Mouse (Mus musculus) neural tube, embryonic 11.5 days (tissue): Measurements from ENCODE around the gene Mob2. TPM values are rescaled to one million over a fixed set of nuclear protein-coding genes. Genes with fewer than 3 reads are reported as not detected.
A peak's percentile ranks its signal among the peaks of the same experiment; 100 is the strongest.

Source experiments
- ATAC-seq: fragments of 200-750 bp; cut with Nextera tagmentation; 2 replicates; pipeline ENCODE4 v1.8.0; 2017; ENCODE audit warnings: moderate number of reproducible peaks, mild to moderate bottlenecking, moderate TSS enrichment, moderate library complexity; ENCODE audit not compliant: insufficient read depth, low FRiP score, low TSS enrichment
- DNase-seq: peaks from one replicate; pipeline ENCODE4 v3.0.0-alpha.2; 2015; ENCODE audit warnings: low spot score
- H3K27ac ChIP-seq: fragments of 300-500 bp; sonication (generic); 2 replicates; pipeline ENCODE4 v1.5.1; 2014; ENCODE audit warnings: low read depth, mild to moderate bottlenecking, low read length
- H3K27me3 ChIP-seq: fragments of 300-500 bp; sonication (generic); 2 replicates; pipeline ENCODE4 v1.6.1; 2014; ENCODE audit warnings: mild to moderate bottlenecking, low read length, mixed read lengths; ENCODE audit not compliant: control insufficient read depth, insufficient read depth
- H3K36me3 ChIP-seq: fragments of 300-500 bp; sonication (generic); 2 replicates; pipeline ENCODE4 v1.6.1; 2014; ENCODE audit warnings: mild to moderate bottlenecking, low read length, moderate library complexity, mixed read lengths; ENCODE audit not compliant: control insufficient read depth, insufficient read depth
- H3K4me1 ChIP-seq: fragments of 300-500 bp; sonication (generic); 2 replicates; pipeline ENCODE4 v1.6.1; 2014; ENCODE audit warnings: low read length, mixed read lengths; ENCODE audit not compliant: control insufficient read depth, insufficient read depth
- H3K4me2 ChIP-seq: fragments of 300-500 bp; sonication (generic); 2 replicates; pipeline ENCODE4 v1.6.1; 2014; ENCODE audit warnings: low read depth, mild to moderate bottlenecking, moderate library complexity
- H3K4me3 ChIP-seq: fragments of 300-500 bp; sonication (generic); 2 replicates; pipeline ENCODE4 v1.5.1; 2014; ENCODE audit warnings: low read depth, low read length
- H3K9ac ChIP-seq: fragments of 300-500 bp; sonication (generic); 2 replicates; pipeline ENCODE4 v1.6.1; 2014; ENCODE audit warnings: mild to moderate bottlenecking, low read length
- H3K9me3 ChIP-seq: fragments of 300-500 bp; sonication (generic); 2 replicates; pipeline ENCODE4 v1.6.1; 2016; ENCODE audit warnings: low read length; ENCODE audit not compliant: control insufficient read depth
- WGBS: fragments of 180-500 bp; shearing (Covaris S2); extraction: QIAGEN DNeasy Blood & Tissue Kit; methylation state at CpG from one replicate; pipeline ENCODE4 v1.1.7; 2014; 5-methylcytosine and 5-hydroxymethylcytosine counted together
- polyA plus RNA-seq: library from polyadenylated mRNA; unstranded; fragments of >200 nt; fragmentation: Nextera tagmentation; extraction: Ambion mirVana; gene quantifications from 2 replicates; pipeline ENCODE4 v1.2.1, GENCODE M21; 2014

Gene Mob2
- polyA plus RNA-seq, 1 experiment from 2014 or later: 64.0 TPM

- ATAC-seq (no peak), DNase-seq (no peak)
- 51% methylated on average over 1 of the region's 1 CpGs for WGBS
Observed at GRCm38 (mm10) chr7:142045932-142046331, 14.9 kb downstream of the Mob2 start.

GRCm38 (mm10) chr7:142045344-142045743 lies 15.5 kb downstream of the Mob2 start:
- no peaks in the 10 kb centered on the region; the same call in 1 of the 2 replicates for H3K36me3 ChIP-seq
- H3K4me1 ChIP-seq: no peaks in the 10 kb centered on the region
- no peak overlapping the region for H3K9ac ChIP-seq
- no peaks in the 10 kb centered on the region for H3K27me3 ChIP-seq
- no peak for ATAC-seq
- H3K9me3 ChIP-seq: no peaks in the 10 kb centered on the region
- DNase-seq: no peak
- H3K4me2 ChIP-seq: no peak overlapping the region
- no peak overlapping the region for H3K4me3 ChIP-seq
- H3K27ac ChIP-seq: no peak overlapping the region
- 24% methylated on average over 2 of the region's 2 CpGs for WGBS

More at GRCm38 (mm10) chr7:142045932-142046331, 14.9 kb downstream of the Mob2 start:
- H3K4me2 ChIP-seq: no peak overlapping the region
- H3K9ac ChIP-seq: no peak overlapping the region
- H3K4me1 ChIP-seq: no peaks in the 10 kb centered on the region
- H3K9me3 ChIP-seq: no peaks in the 10 kb centered on the region
- H3K36me3 ChIP-seq: no peaks in the 10 kb centered on the region; the same call in 1 of the 2 replicates
- H3K27me3 ChIP-seq: no peaks in the 10 kb centered on the region
- no peak overlapping the region for H3K27ac ChIP-seq
- no peak overlapping the region for H3K4me3 ChIP-seq

- H3K36me3 ChIP-seq: no peaks in the 10 kb centered on the region
- H3K27me3 ChIP-seq: no peaks in the 10 kb centered on the region
- ATAC-seq (no peak), DNase-seq (no peak)
- no peaks in the 10 kb centered on the region for H3K4me1 ChIP-seq
- WGBS: 88% methylated on average over 3 of the region's 3 CpGs
- H3K9me3 ChIP-seq: no peaks in the 10 kb centered on the region
- H3K4me2 ChIP-seq: no peak overlapping the region
- H3K27ac ChIP-seq: no peak overlapping the region
- H3K4me3 ChIP-seq: no peak overlapping the region
- no peak overlapping the region for H3K9ac ChIP-seq
Observed at GRCm38 (mm10) chr7:142040756-142041155, 20.1 kb downstream of the Mob2 start.

GRCm38 (mm10) chr7:142037553-142038170 lies 23.2 kb downstream of the Mob2 start:
- Histone ChIP-seq H3K9me3 (no peaks in the 10 kb centered on the region), H3K9ac (no peak overlapping the region), H3K4me1 (no peaks in the 10 kb centered on the region), H3K27me3 (no peaks in the 10 kb centered on the region), H3K4me2 (no peak overlapping the region), H3K4me3 (no peak overlapping the region), H3K36me3 (no peaks in the 10 kb centered on the region), H3K27ac (no peak overlapping the region)
- ATAC-seq: peak; percentile 67; the same call in 1 of the 2 replicates
- peak; percentile 57 for DNase-seq
- 75% methylated on average over 4 of the region's 4 CpGs for WGBS

GRCm38 (mm10) chr7:142035048-142035811 lies 25.6 kb downstream of the Mob2 start:
- Histone ChIP-seq H3K36me3 (no peaks in the 10 kb centered on the region), H3K27ac (no peak overlapping the region), H3K9ac (no peak overlapping the region), H3K9me3 (no peaks in the 10 kb centered on the region), H3K4me3 (no peak overlapping the region), H3K27me3 (no peaks in the 10 kb centered on the region), H3K4me2 (no peak overlapping the region), H3K4me1 (peaks cover 2% of the 10 kb centered on the region; the same call in 1 of the 2 replicates)
- ATAC-seq (no peak), DNase-seq (no peak)
- 64% methylated on average over 2 of the region's 2 CpGs for WGBS

- Histone ChIP-seq H3K9ac (no peak overlapping the region), H3K36me3 (no peaks in the 10 kb centered on the region), H3K4me3 (no peak overlapping the region), H3K27me3 (no peaks in the 10 kb centered on the region), H3K4me1 (peaks cover 2% of the 10 kb centered on the region; the same call in 1 of the 2 replicates), H3K4me2 (no peak overlapping the region), H3K27ac (no peak overlapping the region), H3K9me3 (no peaks in the 10 kb centered on the region)
- ATAC-seq: no peak
- WGBS: 75% methylated on average over 2 of the region's 2 CpGs
- DNase-seq: no peak
Observed at GRCm38 (mm10) chr7:142034198-142034597, 26.7 kb downstream of the Mob2 start.

- no peak for ATAC-seq
- no peaks in the 10 kb centered on the region for H3K36me3 ChIP-seq
- peaks cover 2% of the 10 kb centered on the region; the same call in 1 of the 2 replicates for H3K4me1 ChIP-seq
- no peak overlapping the region for H3K9ac ChIP-seq
- no peak overlapping the region for H3K4me3 ChIP-seq
- H3K4me2 ChIP-seq: no peak overlapping the region
- H3K27ac ChIP-seq: no peak overlapping the region
- no peak for DNase-seq
- no peaks in the 10 kb centered on the region for H3K27me3 ChIP-seq
- no peaks in the 10 kb centered on the region for H3K9me3 ChIP-seq
Observed at GRCm38 (mm10) chr7:142030073-142030472, 30.8 kb downstream of the Mob2 start.

- Histone ChIP-seq H3K9ac (no peak overlapping the region), H3K4me2 (no peak overlapping the region), H3K4me1 (no peaks in the 10 kb centered on the region), H3K27me3 (no peaks in the 10 kb centered on the region), H3K36me3 (no peaks in the 10 kb centered on the region), H3K9me3 (no peaks in the 10 kb centered on the region), H3K4me3 (no peak overlapping the region), H3K27ac (no peak overlapping the region)
- WGBS: 62% methylated on average over 4 of the region's 4 CpGs
- DNase-seq (no peak), ATAC-seq (no peak)
Observed at GRCm38 (mm10) chr7:142025926-142026325, 34.9 kb downstream of the Mob2 start.

GRCm38 (mm10) chr7:142025196-142025595 lies 35.7 kb downstream of the Mob2 start:
- Histone ChIP-seq H3K27me3 (no peaks in the 10 kb centered on the region), H3K4me2 (no peak overlapping the region), H3K4me1 (peaks cover 2% of the 10 kb centered on the region; the same call in 1 of the 2 replicates), H3K9ac (no peak overlapping the region), H3K4me3 (no peak overlapping the region), H3K9me3 (no peaks in the 10 kb centered on the region), H3K36me3 (no peaks in the 10 kb centered on the region), H3K27ac (no peak overlapping the region)
- WGBS: 82% methylated on average over 2 of the region's 2 CpGs
- DNase-seq (no peak), ATAC-seq (no peak)
